Mouse (Mus musculus) thymus, postnatal 4 days (tissue): ENCODE data around the gene Aldh5a1.
A peak's percentile ranks its signal among the peaks of the same experiment; 100 is the strongest.
"Not testable (repeated sequence)": the region's sequence is repeated elsewhere in the genome, so short reads cannot be mapped to it uniquely, and the experiment has no call there.

Experiments
- DNase-seq: peaks from one replicate; pipeline ENCODE4 v3.0.0; 2021

The Aldh5a1 gene

GRCm38 (mm10) chr13:24937108-24937838, at the start of gene Aldh5a1:
TSS of gene Aldh5a1 (minus strand) at chr13:24937661.
- DNase-seq = peak; percentile 78

- no peak for DNase-seq
These were observed 48.0 kb upstream of the Aldh5a1 start for GRCm38 (mm10) chr13:24985435-24985834.

GRCm38 (mm10) chr13:24981031-24981430, 43.6 kb upstream of the Aldh5a1 start:
- no peak for DNase-seq

GRCm38 (mm10) chr13:24977820-24978342, 40.4 kb upstream of the Aldh5a1 start:
- DNase-seq = no peak

- DNase-seq = no peak
These were observed 38.9 kb upstream of the Aldh5a1 start for GRCm38 (mm10) chr13:24976384-24976783.

- DNase-seq = not testable (repeated sequence)
These were observed 34.3 kb upstream of the Aldh5a1 start for GRCm38 (mm10) chr13:24971776-24972175.

- no peak for DNase-seq
These were observed 28.4 kb upstream of the Aldh5a1 start for GRCm38 (mm10) chr13:24965846-24966201.

- peak; percentile 27 for DNase-seq
These were observed 27.8 kb upstream of the Aldh5a1 start for GRCm38 (mm10) chr13:24965130-24965845.

- DNase-seq = no peak
These were observed 24.7 kb upstream of the Aldh5a1 start for GRCm38 (mm10) chr13:24962119-24962518.

GRCm38 (mm10) chr13:24960084-24960483, 22.6 kb upstream of the Aldh5a1 start:
- no peak for DNase-seq

- DNase-seq = no peak
These were observed 21.2 kb upstream of the Aldh5a1 start for GRCm38 (mm10) chr13:24958671-24959070.

- no peak for DNase-seq
These were observed 18.0 kb upstream of the Aldh5a1 start for GRCm38 (mm10) chr13:24955500-24955899.

- DNase-seq = no peak
These were observed 17.6 kb upstream of the Aldh5a1 start for GRCm38 (mm10) chr13:24955091-24955490.

GRCm38 (mm10) chr13:24952659-24953058, 15.2 kb upstream of the Aldh5a1 start:
- no peak for DNase-seq

- no peak for DNase-seq
These were observed 11.4 kb upstream of the Aldh5a1 start for GRCm38 (mm10) chr13:24948870-24949269.

GRCm38 (mm10) chr13:24947158-24947557, 9.7 kb upstream of the Aldh5a1 start:
- no peak for DNase-seq

- no peak for DNase-seq
These were observed 8.1 kb upstream of the Aldh5a1 start for GRCm38 (mm10) chr13:24945567-24945966.

- DNase-seq = no peak
These were observed 5.8 kb upstream of the Aldh5a1 start for GRCm38 (mm10) chr13:24943303-24943702.

GRCm38 (mm10) chr13:24942512-24943282, 5.2 kb upstream of the Aldh5a1 start, which contains the start of gene Gpld1:
TSS of gene Gpld1 (plus strand) at chr13:24943152.
- DNase-seq = no peak

- DNase-seq = no peak
These were observed 2.0 kb upstream of the Aldh5a1 start for GRCm38 (mm10) chr13:24939472-24939871.

- peak; percentile 79 for DNase-seq
These were observed 1.2 kb upstream of the Aldh5a1 start for GRCm38 (mm10) chr13:24938683-24939082.

GRCm38 (mm10) chr13:24937839-24938166, 342 bp upstream of the Aldh5a1 start:
- DNase-seq = no peak

- DNase-seq = no peak
These were observed 721 bp downstream of the Aldh5a1 start for GRCm38 (mm10) chr13:24936772-24937107.

GRCm38 (mm10) chr13:24933199-24933598, 4.3 kb downstream of the Aldh5a1 start:
- no peak for DNase-seq
